Mouse (Mus musculus): ENCODE data around the gene Lmx1b. TPM values are rescaled to one million over a fixed set of nuclear protein-coding genes. Genes with fewer than 3 reads are reported as not detected.

The Lmx1b gene
- total and polyA plus RNA-seq, 3 experiments: 0.08 to 0.18 TPM; not detected in 1

DNA sequence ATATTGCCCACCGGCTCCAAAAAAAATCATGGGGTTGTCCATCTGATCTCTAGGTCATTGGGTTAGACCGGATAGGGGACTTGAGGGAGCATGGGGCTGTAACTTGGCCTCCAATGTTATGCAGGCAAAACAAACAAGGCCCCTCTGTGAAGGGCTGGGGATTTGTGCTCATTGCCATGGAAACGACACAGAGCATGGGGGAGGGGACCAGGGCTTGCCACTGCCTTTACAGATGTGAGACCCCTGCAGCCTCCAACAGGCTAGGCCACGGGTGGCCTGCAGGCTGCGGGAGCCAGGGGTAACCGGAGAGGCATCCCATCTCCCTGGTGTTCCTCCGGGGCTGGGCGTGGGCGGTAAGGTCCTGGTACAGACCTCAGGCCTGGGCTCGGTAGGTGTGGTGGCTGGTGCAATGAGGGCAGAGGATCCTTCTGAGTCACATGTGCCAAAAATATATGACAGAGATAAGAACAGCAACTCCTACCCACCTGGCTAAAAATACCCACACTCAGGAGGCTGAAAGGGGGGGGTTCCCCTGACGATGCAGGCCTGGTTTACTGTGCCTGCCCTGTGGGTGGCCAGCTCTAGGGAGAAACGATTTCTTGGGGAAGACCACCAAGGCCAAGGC is 47.3 kb downstream of the Lmx1b start:
- intact Hi-C loops (cut with DNase I): no loop called here
- no peak overlapping the region for H3K4me3 ChIP-seq
- no peak overlapping the region; the same call in 1 of the 2 replicates for H3K27ac ChIP-seq
- no peaks in the 10 kb centered on the region for H3K79me2 ChIP-seq (replicated peaks; ENCODE audit: control insufficient read depth, insufficient read depth, low read length)
- H3K27me3 ChIP-seq (ENCODE audit: control insufficient read depth, insufficient read depth, low read length): no peaks in the 10 kb centered on the region
- 29% methylated on average over 12 of the region's 12 CpGs for WGBS
- H3K36me3 ChIP-seq (ENCODE audit: control insufficient read depth, insufficient read depth, low read length): no peaks in the 10 kb centered on the region
- H3K4me1 ChIP-seq (ENCODE audit: control insufficient read depth, insufficient read depth, low read length): no peaks in the 10 kb centered on the region; the same call in 1 of the 2 replicates
- TF ChIP-seq EP300 (IDR thresholded peaks at IDR 0.05; ENCODE audit: insufficient read depth, low read depth, low read length) (no peak), CTCF (IDR thresholded peaks at IDR 0.05) (no peak), POLR2A (IDR thresholded peaks at IDR 0.05; ENCODE audit: insufficient read depth, low read depth, low read length) (no peak)
- DNase-seq: peak in 1 of 2 experiments; percentile 54
- H3K9ac ChIP-seq (ENCODE audit: low read depth, low read length): no peak overlapping the region

- Histone ChIP-seq H3K27me3 (ENCODE audit: control insufficient read depth, insufficient read depth, low read length) (no peaks in the 10 kb centered on the region), H3K79me2 (replicated peaks; ENCODE audit: control insufficient read depth, insufficient read depth, low read length) (no peaks in the 10 kb centered on the region), H3K27ac (no peak overlapping the region), H3K4me1 (ENCODE audit: control insufficient read depth, insufficient read depth, low read length) (no peaks in the 10 kb centered on the region; the same call in 1 of the 2 replicates), H3K36me3 (ENCODE audit: control insufficient read depth, insufficient read depth, low read length) (no peaks in the 10 kb centered on the region), H3K4me3 (no peak overlapping the region), H3K9ac (ENCODE audit: low read depth, low read length) (no peak overlapping the region)
- no peak for DNase-seq
- WGBS: 84% methylated on average over 9 of the region's 9 CpGs
- TF ChIP-seq CTCF (IDR thresholded peaks at IDR 0.05) (no peak), POLR2A (IDR thresholded peaks at IDR 0.05; ENCODE audit: insufficient read depth, low read depth, low read length) (no peak), EP300 (IDR thresholded peaks at IDR 0.05; ENCODE audit: insufficient read depth, low read depth, low read length) (no peak)
- intact Hi-C loops (cut with DNase I): no loop called here
Observed at GRCm38 (mm10) chr2:33589280-33589679, 51.0 kb downstream of the Lmx1b start.

DNA sequence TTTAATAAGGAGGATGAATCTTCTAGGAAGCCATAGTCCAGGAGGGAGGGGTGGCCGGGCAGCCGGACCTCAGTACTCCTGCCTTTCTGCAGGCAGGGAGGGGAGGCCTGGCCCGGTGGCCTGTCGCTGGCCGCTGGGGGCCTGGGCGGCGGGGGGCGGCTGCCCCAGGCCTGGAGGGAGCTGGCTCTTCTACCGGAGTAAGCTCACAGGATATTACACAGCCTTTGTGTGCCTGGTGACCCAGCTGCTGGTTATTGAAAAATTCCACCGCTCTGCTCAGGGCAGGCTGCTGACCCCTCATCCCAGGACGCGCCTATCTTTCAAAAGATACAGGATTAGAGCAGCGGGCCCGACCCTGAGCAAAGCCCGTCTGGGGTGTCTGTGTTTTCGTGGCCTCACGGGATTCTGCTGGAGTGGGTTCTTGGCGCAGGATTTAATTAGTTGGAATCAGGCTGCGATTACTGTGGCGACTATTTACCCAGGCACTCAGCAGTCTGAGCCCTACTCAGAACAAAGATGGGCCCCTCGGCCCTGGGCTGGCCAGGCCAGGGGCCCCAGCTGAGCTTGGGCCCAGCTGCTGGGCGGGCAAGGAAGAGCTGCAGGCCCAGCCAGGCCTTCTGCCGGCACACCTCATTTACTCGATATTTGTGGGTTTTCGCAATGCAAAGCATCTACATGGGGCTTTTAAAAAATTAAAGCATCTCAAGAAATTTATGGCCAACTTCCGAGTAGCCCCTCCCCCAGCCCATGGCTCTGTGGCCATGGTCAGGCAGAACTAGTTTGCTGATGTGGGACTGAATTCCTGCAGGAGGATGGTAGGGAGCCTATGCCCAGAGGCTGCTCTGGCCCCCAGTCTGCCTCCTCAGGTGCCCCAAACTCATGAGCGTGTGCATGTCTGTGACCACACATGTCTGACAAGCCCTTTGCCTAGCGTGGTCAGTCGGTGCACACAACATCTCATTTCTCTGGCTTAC is 55.1 kb downstream of the Lmx1b start:
- intact Hi-C loops (cut with DNase I): no loop called here
- no peak for DNase-seq
- Histone ChIP-seq H3K36me3 (ENCODE audit: control insufficient read depth, insufficient read depth, low read length) (no peaks in the 10 kb centered on the region), H3K79me2 (replicated peaks; ENCODE audit: control insufficient read depth, insufficient read depth, low read length) (no peaks in the 10 kb centered on the region), H3K27ac (no peak overlapping the region), H3K4me1 (ENCODE audit: control insufficient read depth, insufficient read depth, low read length) (no peaks in the 10 kb centered on the region), H3K4me3 (no peak overlapping the region), H3K9ac (ENCODE audit: low read depth, low read length) (no peak overlapping the region), H3K27me3 (ENCODE audit: control insufficient read depth, insufficient read depth, low read length) (peaks cover 3% of the 10 kb centered on the region)
- no peak for TF ChIP-seq EP300 (IDR thresholded peaks at IDR 0.05; ENCODE audit: insufficient read depth, low read depth, low read length)
- TF ChIP-seq POLR2A (IDR thresholded peaks at IDR 0.05; ENCODE audit: insufficient read depth, low read depth, low read length): no peak
- TF ChIP-seq CTCF (IDR thresholded peaks at IDR 0.05): no peak
- 44% methylated on average over 29 of the region's 29 CpGs for WGBS

GRCm38 (mm10) chr2:33583761-33584160 is 56.5 kb downstream of the Lmx1b start:
- Histone ChIP-seq H3K4me3 (no peak overlapping the region), H3K9ac (ENCODE audit: low read depth, low read length) (no peak overlapping the region), H3K79me2 (replicated peaks; ENCODE audit: control insufficient read depth, insufficient read depth, low read length) (no peaks in the 10 kb centered on the region), H3K27ac (no peak overlapping the region), H3K27me3 (ENCODE audit: control insufficient read depth, insufficient read depth, low read length) (peaks cover 3% of the 10 kb centered on the region), H3K4me1 (ENCODE audit: control insufficient read depth, insufficient read depth, low read length) (no peaks in the 10 kb centered on the region), H3K36me3 (ENCODE audit: control insufficient read depth, insufficient read depth, low read length) (no peaks in the 10 kb centered on the region)
- no peak for DNase-seq
- 29% methylated on average over 6 of the region's 6 CpGs for WGBS
- intact Hi-C loops (cut with DNase I): no loop called here
- TF ChIP-seq CTCF (IDR thresholded peaks at IDR 0.05) (no peak), POLR2A (IDR thresholded peaks at IDR 0.05; ENCODE audit: insufficient read depth, low read depth, low read length) (no peak), EP300 (IDR thresholded peaks at IDR 0.05; ENCODE audit: insufficient read depth, low read depth, low read length) (no peak)

DNA sequence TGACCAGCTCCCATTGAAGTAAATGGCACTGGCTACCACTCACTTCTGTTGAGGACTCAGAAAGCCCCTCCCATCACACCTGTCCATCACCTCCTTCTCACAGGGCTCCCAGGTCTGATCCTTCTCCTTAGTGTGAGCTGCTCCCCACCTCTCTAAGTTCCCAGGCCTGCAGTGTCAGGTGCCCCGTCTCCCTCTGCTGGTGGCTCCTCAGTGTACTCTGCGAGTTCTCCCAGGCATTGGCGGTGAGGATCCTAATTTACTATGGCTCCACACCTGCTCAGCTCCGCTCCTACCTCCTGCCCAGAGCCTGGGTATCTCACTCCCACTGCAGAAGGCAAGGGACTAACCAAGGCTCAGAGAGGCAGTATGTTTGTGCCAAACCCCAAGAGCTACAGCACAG is 57.0 kb downstream of the Lmx1b start:
- Histone ChIP-seq H3K9ac (ENCODE audit: low read depth, low read length) (no peak overlapping the region), H3K79me2 (replicated peaks; ENCODE audit: control insufficient read depth, insufficient read depth, low read length) (no peaks in the 10 kb centered on the region), H3K4me1 (ENCODE audit: control insufficient read depth, insufficient read depth, low read length) (no peaks in the 10 kb centered on the region), H3K4me3 (no peak overlapping the region), H3K27ac (no peak overlapping the region), H3K27me3 (ENCODE audit: control insufficient read depth, insufficient read depth, low read length) (peaks cover 3% of the 10 kb centered on the region), H3K36me3 (ENCODE audit: control insufficient read depth, insufficient read depth, low read length) (no peaks in the 10 kb centered on the region)
- TF ChIP-seq POLR2A (IDR thresholded peaks at IDR 0.05; ENCODE audit: insufficient read depth, low read depth, low read length) (no peak), CTCF (IDR thresholded peaks at IDR 0.05) (peak; percentile 36)
- no peak for DNase-seq
- intact Hi-C loops (cut with DNase I): no loop called here
- 19% methylated on average over 4 of the region's 4 CpGs for WGBS

Data from heart, adult 2 months (tissue).